Mouse (Mus musculus): Measurements from ENCODE around the gene Lrrc3.

GRCm38 (mm10) chr10:77900903-77901818 lies 1.2 kb downstream of the Lrrc3 start:
- TF ChIP-seq POLR2A (IDR thresholded peaks at IDR 0.05; ENCODE audit: insufficient read length, low read depth) (no peak), SRF (IDR thresholded peaks at IDR 0.05; ENCODE audit: control insufficient read depth, insufficient read length, low read depth) (no peak), TCF12 (IDR thresholded peaks at IDR 0.05; ENCODE audit: insufficient read depth, poor library complexity, severe bottlenecking) (no peak), MAX (IDR thresholded peaks at IDR 0.05; ENCODE audit: low read depth) (no peak)
